Mouse (Mus musculus): ENCODE measurements around the gene Slc38a2.

DNA sequence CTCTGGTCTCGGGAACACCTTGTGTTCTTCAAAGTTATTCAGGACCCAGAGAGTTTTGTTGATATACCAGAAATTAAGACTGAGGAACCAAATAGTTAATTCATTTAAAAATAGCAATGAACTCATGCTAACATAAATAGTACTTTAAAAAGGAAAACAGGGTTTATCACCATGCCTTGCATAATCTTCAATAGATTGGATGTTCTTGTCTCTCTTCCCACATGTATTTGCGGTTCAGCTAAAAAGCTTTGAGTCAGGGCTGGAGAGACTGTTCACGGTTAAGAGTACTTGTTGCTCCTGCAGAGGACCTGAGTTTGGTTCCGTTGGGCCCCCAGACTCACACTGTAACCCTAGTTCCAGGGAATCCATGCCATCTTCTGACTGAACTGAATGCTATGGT is 16.8 kb upstream of the Slc38a2 start:
- no peak for TF ChIP-seq POLR2A (IDR thresholded peaks at IDR 0.05; ENCODE audit: insufficient read depth, low read length)
- no peak for TF ChIP-seq CTCF (IDR thresholded peaks at IDR 0.05; ENCODE audit: low read depth, low read length)
- TF ChIP-seq EP300 (IDR thresholded peaks at IDR 0.05; ENCODE audit: insufficient read depth, low read depth, low read length), result no peak
